13 mouse cellular contexts compared by ENCODE assay signal in genomic region chr2:51306257-51306656, GRCm38 (mm10).
"Had no signal": no experiment of that assay in that cellular context is flagged by ENCODE, and none has a peak within 500 bp of the region (broad histone marks: within the 10 kb centered on the region; RNA-seq: fewer than 3 reads in every experiment).

No protein-coding gene starts in this region.

- H3K27ac ChIP-seq: limb, embryonic 12.5 days; limb, embryonic 15.5 days; liver, embryonic 14.5 days; midbrain, embryonic 12.5 days; midbrain, embryonic 15.5 days had no signal

- H3K27me3 ChIP-seq: limb, embryonic 12.5 days; limb, embryonic 15.5 days; midbrain, embryonic 12.5 days; midbrain, embryonic 15.5 days had no signal

- H3K4me2 ChIP-seq: limb, embryonic 12.5 days; limb, embryonic 15.5 days; liver, embryonic 11.5 days; lung, embryonic 14.5 days; midbrain, embryonic 12.5 days; midbrain, embryonic 15.5 days had no signal

- H3K4me3 ChIP-seq: limb, embryonic 12.5 days; limb, embryonic 15.5 days; midbrain, embryonic 12.5 days; midbrain, embryonic 15.5 days had no signal

- DNase-seq: kidney, postnatal 14 days; kidney, postnatal 4 days; left cerebral cortex, postnatal 4 days; liver, postnatal 0 days; lung, embryonic 14.5 days; thymus, adult 18-20 months; thymus, postnatal 36 days had no signal

- H3K9ac ChIP-seq: limb, embryonic 12.5 days; limb, embryonic 15.5 days; liver, embryonic 14.5 days; liver, postnatal 0 days; lung, embryonic 14.5 days; midbrain, embryonic 12.5 days; midbrain, embryonic 15.5 days had no signal

- H3K9me3 ChIP-seq: limb, embryonic 12.5 days; limb, embryonic 15.5 days; midbrain, embryonic 12.5 days; midbrain, embryonic 15.5 days had no signal

- H3K36me3 ChIP-seq: limb, embryonic 12.5 days; limb, embryonic 15.5 days; midbrain, embryonic 12.5 days; midbrain, embryonic 15.5 days had no signal

- H3K4me1 ChIP-seq: limb, embryonic 15.5 days; midbrain, embryonic 12.5 days had no signal
